Mouse (Mus musculus): Measurements from ENCODE around the gene Polr3b. TPM values are rescaled to one million over a fixed set of nuclear protein-coding genes. Genes with fewer than 3 reads are reported as not detected.

Polr3b gene
- polyA plus RNA-seq, 1 experiment from 2014 or later = 15.8 TPM

GRCm38 (mm10) chr10:84654731-84655130 lies 32.6 kb downstream of the Polr3b start:
- Histone ChIP-seq H3K36me3 (peaks cover 25% of the 10 kb centered on the region), H3K27ac (no peak overlapping the region), H3K4me3 (no peak overlapping the region), H3K9me3 (no peaks in the 10 kb centered on the region), H3K4me1 (no peaks in the 10 kb centered on the region), H3K27me3 (ENCODE audit: insufficient read depth, poor library complexity, severe bottlenecking) (no peaks in the 10 kb centered on the region)
- DNase-seq (ENCODE audit: low spot score) = no peak
- 91% methylated on average over 4 of the region's 4 CpGs for WGBS

DNA sequence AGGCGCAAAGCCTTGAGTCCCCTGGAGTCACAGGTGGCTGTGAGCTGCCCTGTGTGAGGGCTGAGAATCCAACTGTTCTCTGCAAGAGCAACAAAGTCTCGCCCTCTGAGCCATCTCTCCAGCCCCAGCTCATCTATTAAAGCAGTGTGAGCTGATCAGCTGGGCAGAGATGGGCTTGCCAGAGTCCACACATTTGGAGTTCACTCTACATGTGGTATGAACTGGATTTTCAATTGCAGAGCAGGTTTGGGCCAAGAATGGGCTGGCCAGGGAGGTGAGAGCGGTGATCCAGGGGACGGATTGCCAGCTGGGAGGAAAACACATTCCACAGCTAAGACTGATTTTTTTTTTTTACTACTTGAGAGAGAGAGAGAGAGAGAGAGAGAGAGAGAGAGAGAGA lies 34.5 kb downstream of the Polr3b start:
- H3K4me1 ChIP-seq = no peaks in the 10 kb centered on the region
- DNase-seq (ENCODE audit: low spot score) = no peak
- H3K9me3 ChIP-seq = no peaks in the 10 kb centered on the region
- H3K27me3 ChIP-seq (ENCODE audit: insufficient read depth, poor library complexity, severe bottlenecking) = no peaks in the 10 kb centered on the region
- H3K36me3 ChIP-seq = peaks cover 36% of the 10 kb centered on the region
- WGBS = 83% methylated on average over 4 of the region's 4 CpGs
- H3K27ac ChIP-seq = no peak overlapping the region
- H3K4me3 ChIP-seq = no peak overlapping the region

GRCm38 (mm10) chr10:84657437-84658087 lies 35.5 kb downstream of the Polr3b start:
- H3K4me3 ChIP-seq = no peak overlapping the region
- no peak overlapping the region for H3K27ac ChIP-seq
- DNase-seq (ENCODE audit: low spot score) = no peak
- peaks cover 40% of the 10 kb centered on the region for H3K36me3 ChIP-seq
- no peaks in the 10 kb centered on the region for H3K27me3 ChIP-seq (ENCODE audit: insufficient read depth, poor library complexity, severe bottlenecking)
- WGBS = 47% methylated on average over 6 of the region's 6 CpGs
- no peaks in the 10 kb centered on the region for H3K9me3 ChIP-seq
- no peaks in the 10 kb centered on the region for H3K4me1 ChIP-seq

GRCm38 (mm10) chr10:84658088-84658848 lies 36.2 kb downstream of the Polr3b start:
- Histone ChIP-seq H3K27me3 (ENCODE audit: insufficient read depth, poor library complexity, severe bottlenecking) (no peaks in the 10 kb centered on the region), H3K27ac (no peak overlapping the region), H3K9me3 (no peaks in the 10 kb centered on the region), H3K4me3 (no peak overlapping the region), H3K4me1 (no peaks in the 10 kb centered on the region), H3K36me3 (peaks cover 37% of the 10 kb centered on the region)
- DNase-seq (ENCODE audit: low spot score) = no peak
- WGBS = 69% methylated on average over 18 of the region's 18 CpGs

GRCm38 (mm10) chr10:84659281-84659680 lies 37.2 kb downstream of the Polr3b start:
- no peaks in the 10 kb centered on the region for H3K9me3 ChIP-seq
- no peak for DNase-seq (ENCODE audit: low spot score)
- no peak overlapping the region for H3K4me3 ChIP-seq
- H3K4me1 ChIP-seq = no peaks in the 10 kb centered on the region
- 87% methylated on average over 3 of the region's 3 CpGs for WGBS
- peaks cover 37% of the 10 kb centered on the region for H3K36me3 ChIP-seq
- no peak overlapping the region for H3K27ac ChIP-seq
- H3K27me3 ChIP-seq (ENCODE audit: insufficient read depth, poor library complexity, severe bottlenecking) = no peaks in the 10 kb centered on the region

DNA sequence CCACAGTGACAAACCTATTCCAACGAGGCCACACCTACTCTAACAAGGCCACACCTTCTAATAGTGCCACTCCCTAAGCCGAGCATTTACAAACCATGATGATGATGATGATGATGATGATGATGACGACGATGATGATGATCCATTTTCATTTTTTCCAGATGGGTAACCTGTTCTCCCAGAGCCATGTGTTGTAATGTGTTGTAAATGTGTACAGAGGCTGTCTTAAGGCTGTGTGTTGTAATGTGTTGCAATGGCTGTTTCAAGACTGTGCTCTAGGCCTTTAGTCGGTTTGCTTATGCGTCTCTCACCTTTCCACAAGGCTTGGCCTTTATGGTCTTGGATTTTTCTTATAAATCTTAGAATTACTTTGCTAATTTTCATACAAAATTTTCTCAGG lies 40.0 kb downstream of the Polr3b start:
- H3K27me3 ChIP-seq (ENCODE audit: insufficient read depth, poor library complexity, severe bottlenecking) = no peaks in the 10 kb centered on the region
- no peaks in the 10 kb centered on the region for H3K9me3 ChIP-seq
- H3K4me3 ChIP-seq = no peak overlapping the region
- H3K4me1 ChIP-seq = 0 out of 2 replicates have a peak, but pooled peaks cover 4% of the 10 kb centered on the region
- WGBS = 95% methylated on average over 6 of the region's 6 CpGs
- peaks cover 28% of the 10 kb centered on the region for H3K36me3 ChIP-seq
- H3K27ac ChIP-seq = no peak overlapping the region
- no peak for DNase-seq (ENCODE audit: low spot score)

DNA sequence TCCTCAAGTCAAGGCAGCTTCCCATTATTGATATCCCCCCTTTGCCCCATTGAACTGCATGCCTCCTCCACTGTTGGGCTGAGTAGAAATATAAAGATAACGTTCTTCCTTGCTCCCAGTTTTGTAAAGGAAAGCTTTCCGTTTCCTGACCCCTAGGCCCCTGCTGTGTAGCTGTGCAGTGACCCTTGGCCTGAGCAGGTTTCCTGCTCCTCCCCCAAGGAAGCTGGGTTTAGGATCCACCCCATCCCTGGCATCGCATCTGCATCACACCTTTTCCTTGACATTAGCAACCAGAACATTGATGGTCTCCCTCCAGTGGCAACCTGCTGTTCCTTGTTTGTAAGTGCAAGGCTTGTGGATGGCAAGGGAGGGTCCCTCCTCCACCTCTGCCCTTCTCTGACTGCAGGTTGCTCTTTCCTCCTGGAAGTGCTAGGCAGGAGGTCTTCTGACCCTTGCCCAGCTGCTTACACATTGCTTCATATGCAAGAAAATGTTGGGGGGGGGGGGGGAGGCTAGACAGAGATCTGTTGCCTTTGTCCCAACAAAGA lies 43.7 kb downstream of the Polr3b start:
- DNase-seq (ENCODE audit: low spot score) = no peak
- no peak overlapping the region for H3K27ac ChIP-seq
- peaks cover 38% of the 10 kb centered on the region for H3K36me3 ChIP-seq
- H3K27me3 ChIP-seq (ENCODE audit: insufficient read depth, poor library complexity, severe bottlenecking) = no peaks in the 10 kb centered on the region
- no peak overlapping the region for H3K4me3 ChIP-seq
- no peaks in the 10 kb centered on the region for H3K9me3 ChIP-seq
- 37% methylated on average over 3 of the region's 3 CpGs for WGBS
- 0 out of 2 replicates have a peak, but pooled peaks cover 4% of the 10 kb centered on the region for H3K4me1 ChIP-seq

DNA sequence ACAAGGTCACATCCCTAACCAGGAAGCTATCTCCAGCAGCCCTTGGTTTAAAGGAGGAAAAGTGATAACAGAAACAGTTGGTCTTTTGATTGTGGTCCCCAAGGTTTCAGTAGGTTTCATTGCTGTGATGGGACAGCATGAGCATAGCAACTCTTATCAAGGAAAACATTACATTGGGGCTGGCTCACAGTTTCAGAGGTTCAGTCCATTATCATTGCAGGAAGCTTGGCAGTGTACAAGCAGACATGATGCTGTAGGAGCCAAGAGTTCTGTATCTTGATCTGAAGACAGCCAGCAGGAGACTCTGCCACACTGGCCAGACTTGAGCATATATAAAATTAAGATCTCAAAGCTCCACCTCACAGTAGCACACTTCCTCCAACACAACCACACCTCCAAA lies 53.6 kb downstream of the Polr3b start:
- H3K27me3 ChIP-seq (ENCODE audit: insufficient read depth, poor library complexity, severe bottlenecking) = no peaks in the 10 kb centered on the region
- H3K27ac ChIP-seq = no peak overlapping the region
- peaks cover 12% of the 10 kb centered on the region for H3K4me1 ChIP-seq
- H3K36me3 ChIP-seq = peaks cover 51% of the 10 kb centered on the region
- no peak overlapping the region for H3K4me3 ChIP-seq
- no peak for DNase-seq (ENCODE audit: low spot score)
- no peaks in the 10 kb centered on the region for H3K9me3 ChIP-seq

DNA sequence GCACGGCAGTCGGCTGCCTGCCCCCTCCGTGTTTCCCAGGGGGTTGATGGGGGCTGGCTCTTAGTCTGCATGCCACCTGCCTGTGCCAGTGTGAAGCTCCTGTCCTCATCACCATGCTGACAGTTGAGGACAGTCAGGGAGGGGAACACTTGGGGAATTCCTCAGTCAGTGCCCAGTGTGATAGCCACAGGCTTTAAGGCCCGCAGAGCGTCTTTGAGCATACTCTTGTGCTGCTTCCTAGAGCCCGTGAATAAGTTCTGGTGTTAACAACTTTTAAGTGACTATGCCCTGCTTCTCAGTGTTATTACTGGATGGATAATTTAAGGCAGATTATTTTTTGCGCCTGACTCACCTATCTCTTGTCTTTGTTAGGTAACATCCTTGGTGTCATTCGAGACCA lies 54.4 kb downstream of the Polr3b start:
- no peaks in the 10 kb centered on the region for H3K9me3 ChIP-seq
- H3K27ac ChIP-seq = no peak overlapping the region
- H3K36me3 ChIP-seq = peaks cover 52% of the 10 kb centered on the region
- no peaks in the 10 kb centered on the region for H3K27me3 ChIP-seq (ENCODE audit: insufficient read depth, poor library complexity, severe bottlenecking)
- 89% methylated on average over 8 of the region's 8 CpGs for WGBS
- DNase-seq (ENCODE audit: low spot score) = no peak
- peaks cover 12% of the 10 kb centered on the region for H3K4me1 ChIP-seq
- H3K4me3 ChIP-seq = no peak overlapping the region

GRCm38 (mm10) chr10:84677871-84678270 lies 55.8 kb downstream of the Polr3b start:
- Histone ChIP-seq H3K4me1 (peaks cover 12% of the 10 kb centered on the region), H3K4me3 (no peak overlapping the region), H3K27me3 (ENCODE audit: insufficient read depth, poor library complexity, severe bottlenecking) (no peaks in the 10 kb centered on the region), H3K36me3 (peaks cover 52% of the 10 kb centered on the region), H3K27ac (peak overlapping the region; percentile 10; the same call in 1 of the 2 replicates), H3K9me3 (no peaks in the 10 kb centered on the region)
- DNase-seq (ENCODE audit: low spot score) = no peak
- 82% methylated on average over 3 of the region's 3 CpGs for WGBS

DNA sequence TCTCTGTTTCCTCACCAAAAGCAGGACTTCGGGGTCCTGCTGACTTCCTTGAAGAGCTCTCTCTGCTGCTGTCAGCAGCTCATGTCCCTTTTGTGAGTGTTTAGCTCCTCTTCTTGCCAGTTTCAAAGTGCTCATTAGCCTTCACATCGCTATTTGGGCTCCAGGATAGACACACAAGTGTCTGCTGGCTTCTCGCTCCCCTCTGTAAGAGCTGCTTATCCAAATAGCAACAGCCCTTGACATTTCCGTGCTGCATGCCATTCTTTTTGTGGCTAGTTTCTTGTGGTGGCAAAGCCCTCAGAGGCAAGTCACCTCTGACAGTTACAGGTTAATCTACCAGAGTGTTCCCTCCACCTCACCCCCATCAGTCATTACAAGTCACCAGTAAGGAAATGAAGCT lies 56.3 kb downstream of the Polr3b start:
- H3K36me3 ChIP-seq = peaks cover 46% of the 10 kb centered on the region
- H3K4me3 ChIP-seq = no peak overlapping the region
- no peaks in the 10 kb centered on the region for H3K27me3 ChIP-seq (ENCODE audit: insufficient read depth, poor library complexity, severe bottlenecking)
- no peaks in the 10 kb centered on the region for H3K9me3 ChIP-seq
- WGBS = 57% methylated on average over 4 of the region's 4 CpGs
- DNase-seq (ENCODE audit: low spot score) = no peak
- H3K27ac ChIP-seq = peak overlapping the region; percentile 10; the same call in 1 of the 2 replicates
- H3K4me1 ChIP-seq = peaks cover 12% of the 10 kb centered on the region

DNA sequence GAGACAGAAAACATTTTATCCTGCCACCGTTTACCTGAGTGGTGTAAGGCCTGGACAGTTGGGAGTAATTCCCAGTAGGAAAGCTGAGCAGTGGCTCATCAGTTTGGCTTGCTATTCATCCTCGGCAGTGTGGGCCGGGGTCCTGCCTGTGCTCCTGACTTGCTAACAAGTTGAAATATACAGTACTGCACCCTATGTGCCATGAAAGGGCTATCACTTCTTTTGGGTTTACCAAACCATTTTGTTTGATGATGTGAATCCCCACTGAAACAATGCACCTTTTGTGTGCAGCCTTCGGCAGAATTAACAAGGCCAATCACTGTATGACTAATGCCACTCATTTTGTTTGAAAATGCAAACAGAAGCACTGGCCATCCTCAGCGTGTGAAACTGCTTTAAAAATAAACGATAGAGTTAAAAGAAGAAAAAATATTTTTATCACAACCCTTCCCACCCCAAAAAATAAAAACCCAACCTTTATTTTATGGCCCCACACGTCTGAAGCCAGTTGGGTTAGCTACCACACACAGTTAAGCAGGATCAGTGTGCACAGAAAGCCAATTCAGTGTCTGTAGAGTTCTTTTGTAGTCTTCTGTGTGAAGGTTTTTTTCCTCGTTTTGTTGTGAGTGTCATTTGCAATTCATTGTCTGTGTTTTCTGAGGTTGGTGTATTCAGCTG lies 63.5 kb downstream of the Polr3b start:
- DNase-seq (ENCODE audit: low spot score) = no peak
- no peaks in the 10 kb centered on the region for H3K9me3 ChIP-seq
- no peak overlapping the region for H3K4me3 ChIP-seq
- H3K4me1 ChIP-seq = peaks cover 28% of the 10 kb centered on the region
- H3K27ac ChIP-seq = peak overlapping the region; percentile 77; the same call in 1 of the 2 replicates
- peaks cover 13% of the 10 kb centered on the region; the same call in 1 of the 2 replicates for H3K36me3 ChIP-seq
- 70% methylated on average over 8 of the region's 8 CpGs for WGBS
- no peaks in the 10 kb centered on the region for H3K27me3 ChIP-seq (ENCODE audit: insufficient read depth, poor library complexity, severe bottlenecking)

GRCm38 (mm10) chr10:84686122-84686497 lies 64.0 kb downstream of the Polr3b start:
- peaks cover 28% of the 10 kb centered on the region for H3K4me1 ChIP-seq
- no peak overlapping the region for H3K4me3 ChIP-seq
- peaks cover 12% of the 10 kb centered on the region; the same call in 1 of the 2 replicates for H3K36me3 ChIP-seq
- no peak for DNase-seq (ENCODE audit: low spot score)
- no peaks in the 10 kb centered on the region for H3K9me3 ChIP-seq
- H3K27me3 ChIP-seq (ENCODE audit: insufficient read depth, poor library complexity, severe bottlenecking) = no peaks in the 10 kb centered on the region
- WGBS = 33% methylated on average over 9 of the region's 9 CpGs
- H3K27ac ChIP-seq = peak overlapping the region; percentile 77

Measured in heart, embryonic 10.5 days (tissue).